Mouse (Mus musculus) spleen, adult 12 weeks (tissue): ENCODE results near the gene C1d.
"Not testable (repeated sequence)": the region's sequence is repeated elsewhere in the genome, so short reads cannot be mapped to it uniquely, and the experiment has no call there.

Source experiments
- DNase-seq: peaks from one replicate; pipeline ENCODE4 v3.0.0; 2022; ENCODE audit warnings: low spot score

C1d gene

DNA sequence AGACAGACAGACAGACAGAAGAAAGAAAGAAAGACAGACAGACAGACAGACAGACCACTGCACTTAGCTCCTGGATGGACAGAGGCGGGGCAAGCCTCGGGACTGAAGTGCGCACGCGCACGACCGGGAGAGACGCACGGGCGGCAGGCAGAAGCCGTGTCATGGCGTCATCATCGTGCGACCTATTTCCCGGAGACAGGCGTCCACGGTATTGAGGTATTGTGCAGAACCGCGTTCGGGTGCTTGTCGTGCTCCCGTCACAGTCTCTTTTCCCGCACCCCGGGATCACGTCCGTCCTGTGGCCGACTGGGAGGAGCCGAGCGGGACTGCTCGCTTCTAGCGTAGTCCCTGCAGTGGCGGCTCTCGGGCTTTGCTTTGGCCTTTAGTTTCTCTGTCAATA is at the start of gene C1d:
Gene C1d, plus strand, starts transcription at position 137 of the 400 bp plus-strand sequence.
- DNase-seq = peak; percentile 87

DNA sequence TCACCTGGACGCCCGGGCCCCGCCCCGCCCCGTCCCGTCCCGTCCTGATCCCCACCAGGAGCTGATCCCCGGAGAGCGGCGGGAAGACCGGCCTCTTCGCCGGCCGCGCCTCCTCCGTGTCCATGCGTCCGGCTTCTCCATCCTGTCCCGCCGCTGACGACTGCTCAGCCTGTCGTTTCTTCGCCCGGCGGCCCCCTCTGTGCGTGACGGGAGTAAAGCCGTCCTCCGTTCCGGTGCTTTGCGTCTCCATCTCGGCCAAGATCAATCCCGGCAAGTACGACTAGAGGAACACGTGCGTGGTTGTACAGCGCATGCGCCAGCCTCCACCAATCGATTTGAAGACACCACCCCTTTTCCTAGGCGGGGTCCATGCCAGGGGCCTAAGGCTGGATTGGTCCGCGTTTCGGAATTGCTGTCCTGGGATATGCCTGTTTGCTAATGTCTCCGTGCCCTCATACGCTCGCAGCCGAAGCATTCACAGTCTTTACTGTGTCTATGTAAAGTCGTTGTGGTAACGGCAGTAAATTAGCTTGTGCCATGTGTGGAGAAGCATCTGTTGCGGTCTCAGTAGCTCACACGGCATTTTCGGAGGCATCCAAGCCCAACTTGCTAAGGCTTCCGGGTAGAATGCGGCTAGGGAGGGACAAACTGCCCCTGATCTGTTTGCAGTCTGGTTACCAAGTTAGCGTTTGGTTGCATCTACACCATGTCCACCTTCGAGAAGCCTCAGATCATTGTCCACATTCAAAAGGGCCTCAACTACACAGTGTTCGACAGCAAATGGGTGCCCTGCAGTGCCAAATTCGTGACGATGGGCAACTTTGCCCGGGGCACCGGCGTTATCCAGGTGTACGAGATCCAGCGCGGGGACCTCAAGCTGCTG is 45.9 kb upstream of the C1d start, which contains the start of gene Pno1:
Gene Pno1, minus strand, starts transcription at position 311 of the 883 bp plus-strand sequence.
- DNase-seq = peak; percentile 91

DNA sequence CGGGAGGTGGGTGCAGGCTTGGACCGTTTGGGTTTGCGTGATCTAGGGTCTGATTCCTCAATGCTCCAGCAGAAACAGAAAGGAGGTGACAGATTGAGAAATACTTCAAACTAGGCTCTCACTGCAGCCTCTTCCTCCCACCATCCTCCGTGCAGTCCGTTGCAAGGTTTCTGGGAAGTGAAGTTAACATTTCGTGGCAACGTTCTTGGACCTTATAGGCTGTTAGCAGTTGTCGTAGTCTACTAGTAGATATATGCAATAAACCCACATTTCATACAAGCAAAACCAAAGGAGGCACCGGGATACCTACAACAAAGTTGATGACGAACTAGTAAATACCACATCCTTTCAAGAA is 45.3 kb upstream of the C1d start:
- no peak for DNase-seq

DNA sequence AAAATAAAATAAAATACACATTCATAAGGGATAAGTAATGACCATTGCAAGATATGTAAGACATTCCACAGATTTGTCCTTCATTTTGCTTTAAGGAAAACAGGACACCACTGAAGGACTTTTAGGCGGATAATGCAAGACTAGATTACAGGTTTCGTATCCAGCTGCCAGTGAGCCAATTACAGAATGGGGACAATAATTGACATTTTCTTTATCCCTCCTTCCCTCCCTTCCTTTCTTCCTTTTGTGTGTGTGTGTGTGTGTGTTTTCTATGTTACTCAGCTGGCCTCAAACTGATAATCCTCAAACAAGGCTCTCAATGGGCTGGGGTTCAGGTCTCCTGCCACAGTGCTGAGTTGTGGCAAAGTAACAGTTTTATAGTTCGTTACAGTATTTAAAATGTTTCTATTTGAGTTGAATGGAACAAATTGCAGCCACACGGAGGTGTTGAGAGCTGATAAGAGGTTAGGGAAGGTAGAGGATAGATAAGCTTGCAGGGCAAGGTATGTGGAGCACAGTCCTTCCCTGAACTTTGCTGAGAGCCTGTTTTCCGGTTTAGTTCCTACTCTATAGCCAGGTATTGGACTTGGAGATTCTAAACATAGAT is 44.4 kb upstream of the C1d start:
- DNase-seq = no peak

DNA sequence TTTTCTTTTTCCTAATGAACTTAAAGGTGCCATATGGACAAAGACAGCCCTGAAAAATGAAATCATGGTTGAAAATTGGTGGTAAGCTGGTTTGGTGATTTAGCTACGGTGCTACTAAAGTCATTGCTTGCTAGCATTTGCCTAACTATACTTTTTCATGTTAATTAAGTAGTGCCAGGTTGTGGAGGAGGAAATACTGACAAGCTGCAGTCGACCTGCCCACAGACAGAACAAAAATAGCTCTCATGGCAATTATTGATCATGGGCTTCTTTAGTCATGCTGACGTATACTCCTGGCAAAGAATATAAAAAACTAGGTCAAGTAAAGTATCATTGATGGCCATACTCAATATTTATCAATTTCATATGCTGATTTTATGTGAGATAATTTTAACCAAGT is 41.9 kb upstream of the C1d start:
- DNase-seq = no peak

DNA sequence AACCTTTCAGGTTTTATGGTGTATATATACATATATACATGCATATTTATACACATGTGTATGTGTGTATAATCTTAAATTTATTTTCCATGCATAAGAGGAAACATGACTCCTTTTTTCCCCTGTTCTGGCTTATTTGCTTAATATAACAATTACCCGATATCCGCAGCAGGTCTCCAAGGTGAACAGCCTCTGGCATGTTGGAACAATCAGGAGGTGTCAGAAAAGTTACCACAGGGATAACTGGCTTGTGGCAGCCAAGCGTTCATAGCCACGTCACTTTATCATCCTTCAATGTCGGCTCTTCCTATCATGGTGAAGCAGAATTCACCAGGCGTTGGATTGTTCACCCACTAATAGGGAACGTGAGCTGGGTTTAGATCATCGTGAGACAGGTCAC is 36.3 kb upstream of the C1d start:
- DNase-seq = no peak

DNA sequence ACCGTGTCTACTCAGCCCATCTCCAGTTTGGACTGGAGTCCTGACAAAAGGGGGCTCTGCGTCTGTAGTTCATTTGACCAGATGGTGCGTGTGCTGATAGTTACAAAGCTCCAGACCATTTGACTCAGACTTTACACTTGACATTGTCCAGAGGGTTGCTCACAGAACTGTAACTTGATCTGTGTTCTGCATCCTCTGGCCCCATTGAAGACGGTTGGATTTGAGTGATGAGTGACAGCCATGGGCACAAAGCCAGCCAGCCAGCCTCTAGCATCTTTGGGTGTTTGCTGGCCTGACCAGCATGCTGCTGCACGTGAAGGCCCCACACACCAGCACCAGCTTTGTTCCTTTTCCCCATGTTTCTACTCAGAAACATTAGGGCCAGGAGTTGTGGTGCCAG is 24.6 kb upstream of the C1d start:
- DNase-seq = no peak

DNA sequence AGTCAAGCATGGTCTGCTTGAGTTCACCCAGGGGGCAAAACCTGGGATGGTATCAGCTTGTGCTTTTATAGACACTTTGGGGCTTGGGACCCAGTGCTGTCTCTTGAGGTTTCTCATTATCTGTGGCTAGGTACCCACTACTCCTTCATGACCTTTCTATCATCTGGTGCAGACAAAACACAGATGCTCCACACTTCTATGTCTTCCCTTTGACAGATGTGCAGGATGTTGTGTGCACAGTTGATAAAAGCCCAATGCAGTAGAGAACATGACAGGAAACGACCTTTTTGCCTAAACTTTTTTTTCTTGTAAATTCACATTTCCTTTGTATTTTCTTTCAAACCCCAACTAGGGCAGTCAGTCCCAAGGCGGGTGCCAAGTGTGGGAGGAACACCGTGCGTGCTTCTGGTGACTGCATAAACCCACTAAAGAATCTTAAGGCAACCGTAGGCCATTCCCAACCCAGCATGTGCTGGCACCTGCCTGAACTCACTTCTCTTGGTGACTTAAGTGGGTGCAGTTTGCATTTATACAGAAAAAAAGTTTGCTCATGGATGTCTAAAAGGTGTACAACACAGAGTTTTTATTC is 20.8 kb upstream of the C1d start:
- no peak for DNase-seq

DNA sequence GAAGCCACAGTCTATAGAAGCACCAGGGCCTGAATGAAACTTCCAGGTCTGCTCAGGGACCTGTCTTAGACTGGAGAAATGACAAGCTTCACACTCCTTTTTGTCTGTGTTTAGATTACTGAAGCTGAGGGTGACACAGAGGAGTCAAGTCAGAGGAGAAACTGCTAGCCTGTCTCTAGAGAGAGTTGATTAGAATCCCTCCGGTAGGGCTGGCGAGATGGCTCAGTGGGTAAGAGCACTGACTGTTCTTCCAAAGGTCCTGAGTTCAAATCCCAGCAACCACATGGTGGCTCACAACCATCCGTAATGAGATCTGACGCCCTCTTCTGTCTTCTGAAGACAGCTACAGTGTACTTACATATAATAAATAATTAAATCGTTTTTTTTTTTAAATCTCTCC is 18.8 kb upstream of the C1d start:
- not testable (repeated sequence) for DNase-seq

DNA sequence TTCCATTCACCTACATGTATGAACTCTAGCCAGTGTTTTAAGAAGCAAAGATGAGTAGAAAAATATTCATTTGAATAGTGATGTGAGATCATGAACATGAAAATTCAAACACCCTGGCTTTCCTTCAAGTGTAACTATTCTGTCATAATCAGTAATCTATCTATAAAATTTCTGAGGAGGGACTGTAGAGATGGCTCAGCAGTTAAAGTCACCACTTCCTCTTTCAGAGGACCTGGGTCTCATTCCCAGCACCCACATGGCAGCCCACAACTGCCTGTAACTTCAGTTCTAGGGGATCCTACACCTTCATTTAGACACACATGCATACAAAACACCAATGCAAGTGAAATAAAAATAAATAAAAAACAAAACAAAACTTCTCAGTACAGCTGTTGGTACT is 8.7 kb upstream of the C1d start:
- DNase-seq = no peak

DNA sequence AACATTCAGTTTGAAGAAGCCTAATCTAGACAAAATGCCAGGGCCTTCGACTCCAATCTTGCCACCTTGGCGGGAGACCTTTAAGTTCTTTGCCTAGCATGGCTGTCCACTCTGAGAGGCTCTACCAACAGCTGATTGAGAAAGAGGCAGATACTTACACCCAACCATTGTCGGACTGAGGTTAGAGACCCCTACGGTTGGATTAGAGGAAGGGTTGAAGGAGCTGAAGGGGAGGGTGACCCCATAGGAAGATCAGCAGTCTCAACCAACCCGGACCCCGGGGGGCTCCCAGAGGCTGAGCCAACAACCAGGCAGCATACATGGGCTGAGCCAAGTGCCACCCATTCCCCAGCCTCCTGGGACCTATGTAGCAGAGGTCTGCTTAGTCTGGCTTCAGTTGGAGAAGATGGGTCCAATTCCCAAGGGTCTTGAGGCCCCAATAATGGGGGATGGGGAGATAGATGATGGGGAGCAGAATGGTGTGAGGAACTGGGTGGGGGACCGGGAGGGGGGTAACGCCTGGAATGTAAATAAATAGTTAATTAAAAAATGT is 490 bp upstream of the C1d start:
- no peak for DNase-seq

DNA sequence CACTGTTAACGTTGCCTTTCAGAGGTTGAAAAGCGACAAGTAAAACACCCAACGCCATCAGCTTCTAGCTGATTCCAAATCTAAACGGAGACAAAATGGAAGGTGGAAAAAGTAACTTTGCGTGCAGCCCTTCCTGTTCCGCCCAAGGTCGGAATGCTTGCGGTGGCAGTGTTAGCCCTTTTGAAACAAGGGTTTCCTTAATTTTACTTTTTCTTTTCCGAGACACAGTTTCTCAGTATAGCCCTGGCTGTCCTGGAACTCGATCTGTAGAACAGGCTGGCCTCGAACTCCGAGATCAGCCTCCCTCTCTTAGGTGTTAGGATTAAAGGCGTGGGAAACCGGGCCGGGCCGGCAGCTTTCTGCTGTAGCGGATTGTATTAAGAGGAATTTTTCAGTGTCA is 482 bp downstream of the C1d start:
- DNase-seq = no peak

DNA sequence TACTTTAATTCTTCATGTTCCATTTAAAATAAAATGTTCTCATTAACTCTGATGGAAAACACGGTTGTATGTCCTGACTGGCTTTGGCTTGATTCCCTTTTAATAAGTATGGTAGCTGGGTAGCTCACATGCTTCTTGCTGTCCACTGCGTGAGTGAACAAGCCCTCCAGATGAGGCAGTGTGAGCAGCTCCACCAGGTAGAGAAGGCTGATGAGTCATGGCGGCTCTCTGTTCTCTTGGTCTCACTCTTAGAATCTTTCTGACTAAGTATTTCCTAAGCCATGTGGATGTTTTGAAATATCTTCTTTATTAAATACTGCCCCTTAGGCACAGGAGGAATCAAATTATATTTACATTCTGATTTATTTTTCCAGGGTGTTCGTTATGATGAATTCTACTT is 9.8 kb downstream of the C1d start:
- DNase-seq = no peak

DNA sequence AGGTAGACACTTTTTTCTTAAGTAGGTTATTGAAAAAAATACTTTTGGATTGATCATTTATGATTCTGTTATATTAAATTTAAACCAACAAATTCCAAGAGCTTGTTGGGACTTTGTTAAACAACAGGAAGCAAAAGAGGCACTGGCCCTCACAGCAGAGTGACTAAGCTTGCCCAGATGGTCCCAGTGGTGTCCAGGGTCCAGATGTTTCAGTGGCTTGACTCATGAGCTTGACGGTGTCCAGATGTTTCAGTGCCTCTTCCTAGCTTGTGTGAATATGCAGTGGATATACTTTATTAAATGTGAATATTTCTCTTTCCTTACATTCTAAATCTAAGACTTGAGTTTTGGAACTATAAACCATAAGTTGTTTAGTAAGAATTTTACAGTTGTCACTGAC is 11.4 kb downstream of the C1d start:
- DNase-seq = no peak

DNA sequence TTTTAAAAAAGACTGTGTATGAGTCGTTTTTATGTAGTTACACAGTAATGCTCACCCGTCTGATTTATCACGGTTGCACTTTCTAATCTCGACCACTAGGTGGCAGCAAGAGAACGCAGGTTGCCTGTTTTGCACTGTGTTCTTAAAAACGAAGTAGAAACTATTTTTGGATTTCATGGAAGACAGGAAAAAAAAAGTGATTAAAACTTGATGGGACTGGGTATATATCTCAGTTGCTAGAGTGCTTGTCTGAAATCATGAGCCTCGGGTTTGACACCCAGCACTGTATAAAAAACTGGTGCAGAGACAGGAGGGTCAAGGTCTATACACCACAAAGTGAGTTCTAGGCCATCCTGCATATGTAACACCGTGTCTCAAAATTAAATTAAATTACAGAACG is 22.6 kb downstream of the C1d start:
- no peak for DNase-seq

DNA sequence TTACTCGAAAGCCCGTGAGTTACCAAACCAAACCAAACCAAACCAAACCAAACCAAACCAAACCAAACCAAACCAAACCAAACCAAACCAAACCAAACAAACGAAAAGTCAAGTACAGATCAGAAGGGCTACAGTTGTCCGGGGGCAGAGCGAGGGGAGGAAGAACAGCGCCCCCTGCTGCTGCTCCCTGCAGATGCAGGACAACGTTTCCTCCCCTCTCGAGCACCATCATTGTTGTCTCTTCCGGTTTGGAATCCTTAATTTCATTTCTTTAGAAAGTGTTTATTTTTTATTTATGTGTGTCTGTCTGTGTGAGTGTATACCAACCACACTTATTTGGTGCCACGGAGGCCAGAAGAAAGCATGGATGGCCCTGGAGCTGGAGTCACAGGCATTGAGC is 26.7 kb downstream of the C1d start:
- peak; percentile 4 for DNase-seq

DNA sequence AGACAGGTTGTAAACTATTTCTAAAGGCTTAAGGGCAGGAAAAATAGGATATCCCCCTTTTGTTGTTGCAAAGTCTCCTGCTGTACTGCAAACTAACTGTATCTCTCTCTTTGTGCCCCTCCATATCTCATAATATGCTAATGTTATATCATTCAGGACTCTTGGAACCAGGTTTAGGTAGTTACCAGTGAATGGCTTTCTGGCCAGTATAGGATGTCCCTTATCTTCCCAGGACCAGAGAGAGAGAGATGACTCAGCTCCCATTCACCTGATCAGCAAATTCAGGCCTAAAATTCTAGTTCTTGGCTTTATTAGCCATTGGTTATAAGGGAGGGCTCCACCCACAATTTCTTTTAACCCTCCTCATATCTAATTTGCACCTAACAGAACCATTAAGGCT is 31.5 kb downstream of the C1d start:
- DNase-seq = no peak

DNA sequence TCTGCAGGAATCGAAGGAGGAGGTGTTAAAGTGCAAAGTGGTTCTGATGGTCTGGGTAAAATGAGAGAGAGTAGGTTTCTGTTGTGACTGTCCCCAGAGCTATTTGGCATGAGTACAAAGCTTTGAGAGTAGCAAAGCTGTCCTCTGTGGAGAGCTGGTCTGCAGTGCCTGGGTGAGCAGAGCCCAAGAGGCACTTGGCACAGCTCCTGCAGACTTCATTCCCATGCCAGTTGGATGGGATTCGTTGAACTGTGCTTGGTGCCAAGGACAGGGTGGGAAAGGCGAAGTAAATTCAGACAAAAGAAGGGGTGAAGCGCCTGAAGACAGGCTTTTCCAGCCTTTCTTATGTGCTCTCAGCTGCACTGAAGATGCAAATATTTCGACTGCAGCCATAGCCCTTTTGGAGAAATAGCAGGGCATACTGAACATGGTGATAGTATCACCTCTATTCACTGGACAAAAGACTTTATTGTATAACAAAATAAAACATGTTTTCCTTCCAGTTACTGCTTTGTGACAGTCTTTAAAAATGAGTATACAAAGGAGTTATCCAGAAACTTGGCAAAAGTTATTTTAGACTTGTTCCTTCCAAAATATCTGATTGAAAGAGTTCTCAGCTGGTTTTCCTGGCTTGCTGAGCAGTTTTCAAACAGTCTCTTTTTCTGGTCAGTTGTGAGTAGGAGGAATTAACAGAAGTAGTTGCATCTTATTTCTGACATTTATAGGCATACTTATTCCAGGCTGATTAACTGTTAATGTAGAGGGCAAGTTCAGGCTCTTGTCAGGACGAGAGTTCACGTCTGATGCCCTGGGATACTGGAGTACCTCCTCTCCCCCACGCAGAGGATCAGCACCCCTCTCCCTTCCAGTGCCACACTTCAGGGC is 48.9 kb downstream of the C1d start:
- no peak for DNase-seq

DNA sequence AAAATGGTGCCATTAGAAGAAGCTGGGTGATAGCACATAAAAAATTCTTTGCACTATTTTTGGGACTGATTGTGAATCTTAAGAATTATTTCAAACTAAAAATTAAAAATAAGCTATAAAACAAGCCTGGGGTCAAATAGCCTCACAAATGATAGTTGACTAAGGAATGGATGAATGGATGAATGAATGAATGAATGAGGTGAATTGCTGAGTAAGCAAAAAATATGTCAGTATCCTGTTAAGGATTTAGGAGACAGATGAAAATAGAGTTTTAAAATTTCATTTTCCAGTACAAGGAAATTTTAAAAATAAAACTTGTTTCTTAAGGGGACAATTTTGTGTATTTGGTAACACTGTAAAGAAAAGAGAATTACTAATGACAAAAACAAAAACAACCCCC is 50.1 kb downstream of the C1d start:
- no peak for DNase-seq
